Mouse (Mus musculus) cerebellum, adult 2 months (tissue): ENCODE results near the gene Gm1113. TPM values are rescaled to one million over a fixed set of nuclear protein-coding genes. Genes with fewer than 3 reads are reported as not detected.

Experiments used
- DNase-seq, 2 experiments: peaks; one replicate each; pipeline ENCODE4 v3.0.0; 2021
- H3K27ac ChIP-seq: fragments of 200-500 bp; 2 replicates; pipeline ENCODE4 v1.5.1; 2012; ENCODE audit warnings: low read length, control low read depth, inconsistent platforms; ENCODE audit not compliant: insufficient read depth
- H3K27me3 ChIP-seq: fragments of 200-500 bp; 2 replicates; pipeline ENCODE4 v1.6.1; 2012; ENCODE audit warnings: inconsistent platforms, mild to moderate bottlenecking, low read length, moderate library complexity; ENCODE audit not compliant: control insufficient read depth, insufficient read depth
- H3K4me1 ChIP-seq: fragments of 200-500 bp; 2 replicates; pipeline ENCODE4 v1.6.1; 2011; ENCODE audit warnings: low read length; ENCODE audit not compliant: control insufficient read depth, insufficient read depth
- H3K4me3 ChIP-seq: fragments of 200-500 bp; replicated peaks from 2 replicates; pipeline ENCODE3; 2011; ENCODE audit warnings: mild to moderate bottlenecking, low read depth, low read length, control low read depth; ENCODE audit not compliant: insufficient read depth
- CTCF ChIP-seq: fragments of 200-500 bp; IDR thresholded peaks from 2 replicates; pipeline ENCODE4 v1.5.1; 2011; ENCODE audit warnings: low read depth, mild to moderate bottlenecking, control low read depth, low read length, moderate library complexity, borderline replicate concordance; ENCODE audit not compliant: insufficient read depth
- POLR2A ChIP-seq: fragments of 200-500 bp; IDR thresholded peaks from 2 replicates; pipeline ENCODE4 v1.6.1; 2011; ENCODE audit warnings: low read length, control low read depth, borderline replicate concordance; ENCODE audit not compliant: insufficient read depth
- WGBS: fragments of 180-500 bp; shearing (Covaris S2); methylation state at CpG from one replicate; pipeline ENCODE4 v1.1.7; 2018; 5-methylcytosine and 5-hydroxymethylcytosine counted together
- polyA plus RNA-seq: library from polyadenylated mRNA; depleted of rRNA; stranded (reverse); fragments of >200 nt; gene quantifications from 2 replicates; pipeline ENCODE4 v1.2.3, GENCODE M21; 2012

Gm1113 gene
- polyA plus RNA-seq, 1 experiment: not detected

- Histone ChIP-seq H3K4me1 (no peaks in the 10 kb centered on the region), H3K27ac (no peak overlapping the region), H3K27me3 (no peaks in the 10 kb centered on the region), H3K4me3 (no peak overlapping the region)
- DNase-seq: no peak
- WGBS: 74% methylated on average over 13 of the region's 13 CpGs
- no peak for TF ChIP-seq POLR2A
- no peak for TF ChIP-seq CTCF
These were observed 31.5 kb downstream of the Gm1113 start for GRCm38 (mm10) chr9:35486616-35487015.

- no peaks in the 10 kb centered on the region for H3K4me1 ChIP-seq
- WGBS: 93% methylated on average over 3 of the region's 3 CpGs
- no peak overlapping the region for H3K27ac ChIP-seq
- H3K27me3 ChIP-seq: no peaks in the 10 kb centered on the region
- H3K4me3 ChIP-seq: no peak overlapping the region
- TF ChIP-seq POLR2A: no peak
- TF ChIP-seq CTCF: no peak
- no peak for DNase-seq
These were observed 34.1 kb downstream of the Gm1113 start for GRCm38 (mm10) chr9:35483949-35484348.

DNA sequence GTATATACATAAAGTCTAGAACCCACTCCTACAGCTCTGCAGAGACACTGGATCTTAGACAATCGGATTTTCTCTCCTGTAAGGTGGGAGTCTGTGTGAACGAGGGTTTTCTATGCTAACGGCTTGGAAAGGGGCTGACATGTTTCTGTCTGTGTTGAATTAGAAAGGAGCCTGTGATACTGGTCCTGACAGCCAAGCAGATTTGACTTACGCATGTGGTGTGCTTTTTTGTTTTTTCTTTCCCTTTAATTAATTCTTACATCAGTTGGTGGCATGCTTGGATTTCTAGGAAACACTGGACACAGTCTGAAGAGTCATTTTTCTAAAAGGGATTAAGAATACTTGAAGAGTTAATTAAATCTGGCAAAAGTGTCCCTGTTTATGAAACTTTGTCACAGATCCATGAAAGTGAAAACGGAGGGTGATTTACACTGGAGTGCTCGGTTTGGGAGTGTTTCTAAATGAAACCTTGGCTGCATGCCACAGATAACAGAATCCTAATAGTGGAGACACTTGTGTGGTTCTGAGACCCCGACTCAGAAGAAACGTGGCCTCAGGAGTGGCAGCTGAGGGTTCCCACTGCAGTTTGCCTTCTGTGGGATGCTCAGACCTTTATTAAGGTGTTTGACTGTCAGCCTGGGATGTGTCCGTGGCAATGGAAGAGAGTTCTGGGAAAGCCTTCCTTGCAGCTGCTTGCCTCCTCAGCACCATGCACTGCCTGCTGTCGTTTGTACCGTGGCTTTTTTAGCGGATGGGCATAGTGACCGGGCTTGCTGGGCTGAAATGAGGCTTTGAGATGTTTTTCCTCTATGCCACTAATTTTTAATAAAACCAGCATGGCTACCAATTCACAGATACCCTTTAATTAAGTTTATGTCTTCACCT lies 35.8 kb downstream of the Gm1113 start:
- no peak overlapping the region for H3K27ac ChIP-seq
- no peak overlapping the region for H3K4me3 ChIP-seq
- H3K27me3 ChIP-seq: no peaks in the 10 kb centered on the region
- H3K4me1 ChIP-seq: no peaks in the 10 kb centered on the region
- no peak for TF ChIP-seq POLR2A
- TF ChIP-seq CTCF: no peak
- 43% methylated on average over 13 of the region's 13 CpGs for WGBS
- DNase-seq: no peak

- Histone ChIP-seq H3K4me1 (no peaks in the 10 kb centered on the region), H3K27me3 (no peaks in the 10 kb centered on the region), H3K27ac (no peak overlapping the region), H3K4me3 (no peak overlapping the region)
- DNase-seq: no peak
- TF ChIP-seq POLR2A: no peak
- TF ChIP-seq CTCF: no peak
- 84% methylated on average over 6 of the region's 6 CpGs for WGBS
These were observed 38.6 kb downstream of the Gm1113 start for GRCm38 (mm10) chr9:35479456-35479855.

DNA sequence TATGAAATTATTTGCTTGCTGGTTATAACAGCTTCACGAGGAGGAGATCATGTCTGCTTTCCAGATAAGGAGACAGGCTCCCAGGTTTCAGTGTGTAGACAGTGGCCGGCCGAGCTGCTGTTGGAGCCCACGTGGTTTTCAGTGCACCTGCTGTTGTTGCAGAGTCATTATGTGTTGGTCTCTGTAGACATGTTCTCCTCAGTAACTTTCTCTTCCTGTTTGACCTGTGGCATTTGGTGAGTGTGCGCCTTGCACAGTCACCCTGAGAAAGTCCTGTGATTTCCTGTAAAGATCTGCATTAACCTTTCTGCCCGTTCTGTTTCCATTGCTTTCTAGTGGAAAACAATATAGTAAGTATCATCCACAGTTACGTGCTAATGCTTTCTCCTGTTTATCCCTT lies 42.7 kb downstream of the Gm1113 start:
- WGBS: 88% methylated on average over 7 of the region's 7 CpGs
- Histone ChIP-seq H3K4me3 (no peak overlapping the region), H3K27me3 (no peaks in the 10 kb centered on the region), H3K27ac (no peak overlapping the region), H3K4me1 (no peaks in the 10 kb centered on the region)
- TF ChIP-seq POLR2A (no peak), CTCF (no peak)
- no peak for DNase-seq

DNA sequence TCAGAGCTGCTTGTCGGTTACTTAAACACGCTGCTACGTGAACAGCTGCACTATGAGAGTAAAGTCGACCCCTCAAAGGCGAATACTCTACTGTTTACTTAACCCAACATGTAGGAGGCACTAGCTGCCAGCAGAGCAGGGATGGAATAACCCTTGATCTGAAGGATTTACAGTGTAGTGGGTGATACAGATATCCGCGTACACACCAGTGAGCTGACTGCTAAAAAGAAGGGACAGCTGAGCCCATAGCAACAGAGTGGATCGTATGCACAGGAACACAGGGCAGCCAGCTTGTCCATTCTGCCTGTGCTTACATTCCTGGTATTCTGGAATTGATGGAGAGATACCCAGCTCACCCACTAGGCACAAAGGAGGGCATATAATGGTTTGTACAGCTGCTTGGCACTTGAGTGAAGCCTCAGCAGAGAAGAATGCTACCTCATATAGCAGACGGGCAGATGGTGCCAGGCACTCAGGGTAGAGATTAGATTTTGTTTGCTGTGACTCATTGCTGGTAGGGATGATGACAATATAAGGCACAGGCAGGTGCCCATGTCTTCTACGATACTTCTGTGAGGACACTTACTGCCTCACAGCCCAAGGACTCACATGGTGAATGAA lies 43.9 kb downstream of the Gm1113 start:
- H3K27ac ChIP-seq: no peak overlapping the region
- H3K4me3 ChIP-seq: no peak overlapping the region
- no peaks in the 10 kb centered on the region for H3K4me1 ChIP-seq
- no peak for DNase-seq
- 78% methylated on average over 10 of the region's 10 CpGs for WGBS
- TF ChIP-seq CTCF (no peak), POLR2A (no peak)
- no peaks in the 10 kb centered on the region for H3K27me3 ChIP-seq

DNA sequence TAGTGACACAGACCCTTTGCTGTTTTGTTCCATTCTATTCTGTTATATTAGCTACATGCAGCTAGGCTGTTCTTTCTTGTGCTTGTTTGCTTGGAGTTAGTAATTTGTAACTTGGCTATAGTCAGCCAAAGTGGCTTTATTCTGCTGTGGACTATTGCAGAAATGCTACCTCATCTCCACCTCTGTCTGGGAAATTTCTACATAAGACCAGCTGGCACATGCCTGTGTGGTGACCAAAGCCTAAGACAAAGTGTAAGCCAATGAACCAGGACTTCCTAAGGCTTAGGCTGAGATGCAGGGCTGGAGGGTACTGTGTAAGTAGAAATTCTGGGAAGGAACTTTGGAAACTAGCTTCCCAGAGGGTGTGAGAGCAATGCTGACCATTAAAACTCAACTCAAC lies 49.2 kb downstream of the Gm1113 start:
- Histone ChIP-seq H3K4me3 (no peak overlapping the region), H3K27me3 (no peaks in the 10 kb centered on the region; the same call in 1 of the 2 replicates), H3K27ac (no peak overlapping the region), H3K4me1 (peaks cover 2% of the 10 kb centered on the region; the same call in 1 of the 2 replicates)
- TF ChIP-seq POLR2A (no peak), CTCF (no peak)
- no peak for DNase-seq
